Mouse (Mus musculus): Measurements from ENCODE around the gene Max.

Max gene

DNA sequence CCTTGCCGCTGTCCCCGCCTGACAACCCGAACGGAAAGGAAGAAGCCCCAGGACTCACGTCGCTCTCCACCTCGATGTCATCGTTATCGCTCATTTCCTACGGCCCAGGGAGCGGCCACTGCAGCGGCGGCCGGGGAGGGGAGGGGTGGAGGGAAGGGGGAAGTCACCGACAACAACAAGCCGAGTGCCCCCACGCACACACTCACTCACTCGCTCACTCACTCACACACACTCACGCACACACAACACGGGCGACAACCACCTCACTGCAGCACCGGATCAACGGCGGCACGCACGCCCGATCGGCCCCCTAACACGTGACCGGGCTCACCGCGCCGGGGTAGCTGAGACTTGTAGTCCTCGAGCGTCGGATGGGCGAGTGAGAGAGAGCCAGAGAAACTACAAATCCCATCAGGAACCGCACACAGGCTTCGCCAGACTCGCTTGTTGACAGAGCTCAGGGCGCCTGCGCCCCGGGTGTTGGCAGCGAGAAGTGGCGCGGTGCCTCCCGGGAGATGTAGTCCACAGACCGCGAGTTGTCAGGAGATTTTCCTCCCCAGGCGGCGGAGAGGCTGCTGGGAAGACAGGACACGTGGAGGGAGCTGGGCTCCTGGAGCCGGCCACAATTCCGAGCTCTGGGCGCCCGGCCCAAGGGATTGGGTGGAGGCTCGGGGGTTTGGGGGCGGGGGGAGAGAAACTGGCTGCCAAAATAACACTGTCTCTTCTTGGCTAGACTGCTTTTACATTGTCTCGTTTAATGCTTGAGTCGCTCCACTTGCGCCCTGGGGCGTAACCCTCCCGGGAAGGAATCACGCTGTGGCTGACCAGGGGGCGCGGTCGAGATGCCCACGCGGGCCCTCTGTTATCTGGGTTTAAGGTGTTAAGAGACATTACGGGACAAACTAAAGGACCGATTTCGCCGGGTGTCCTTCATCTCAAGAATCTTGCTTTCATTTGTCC lies at the start of gene Max:
TSS of gene Max (minus strand) at position 270 of the 960 bp plus-strand sequence.
- DNase-seq (ENCODE audit: low spot score): peak; percentile 98

DNA sequence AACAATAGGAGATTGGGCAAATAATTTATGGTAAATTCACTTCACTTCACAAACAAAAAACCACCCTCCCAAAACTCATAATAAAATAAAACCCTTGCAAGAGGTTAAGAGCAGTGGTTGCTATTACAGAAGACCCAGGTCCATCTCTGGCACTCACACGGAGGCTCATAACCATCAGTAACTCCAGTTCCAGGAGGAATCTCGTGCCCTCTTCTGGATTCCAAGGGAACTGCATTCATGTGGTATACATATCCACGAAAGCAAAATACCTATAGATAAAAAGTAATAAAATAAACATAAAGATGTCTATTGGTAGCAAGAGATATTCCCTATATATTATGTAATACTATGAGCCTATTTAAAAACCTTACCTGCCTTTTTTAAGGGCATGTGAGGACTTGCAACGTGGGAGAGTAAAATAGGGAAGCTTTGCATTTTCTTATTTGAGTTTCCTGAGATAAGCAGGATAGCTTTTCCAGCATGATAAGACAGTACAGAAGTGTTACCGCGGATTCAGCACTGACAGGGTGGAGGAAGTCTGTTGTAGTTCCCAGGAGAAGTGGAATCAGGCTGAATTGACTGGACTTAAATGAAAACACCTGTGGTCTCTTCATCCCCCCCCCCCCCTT lies 49.2 kb upstream of the Max start:
- no peak for DNase-seq (ENCODE audit: low spot score)

DNA sequence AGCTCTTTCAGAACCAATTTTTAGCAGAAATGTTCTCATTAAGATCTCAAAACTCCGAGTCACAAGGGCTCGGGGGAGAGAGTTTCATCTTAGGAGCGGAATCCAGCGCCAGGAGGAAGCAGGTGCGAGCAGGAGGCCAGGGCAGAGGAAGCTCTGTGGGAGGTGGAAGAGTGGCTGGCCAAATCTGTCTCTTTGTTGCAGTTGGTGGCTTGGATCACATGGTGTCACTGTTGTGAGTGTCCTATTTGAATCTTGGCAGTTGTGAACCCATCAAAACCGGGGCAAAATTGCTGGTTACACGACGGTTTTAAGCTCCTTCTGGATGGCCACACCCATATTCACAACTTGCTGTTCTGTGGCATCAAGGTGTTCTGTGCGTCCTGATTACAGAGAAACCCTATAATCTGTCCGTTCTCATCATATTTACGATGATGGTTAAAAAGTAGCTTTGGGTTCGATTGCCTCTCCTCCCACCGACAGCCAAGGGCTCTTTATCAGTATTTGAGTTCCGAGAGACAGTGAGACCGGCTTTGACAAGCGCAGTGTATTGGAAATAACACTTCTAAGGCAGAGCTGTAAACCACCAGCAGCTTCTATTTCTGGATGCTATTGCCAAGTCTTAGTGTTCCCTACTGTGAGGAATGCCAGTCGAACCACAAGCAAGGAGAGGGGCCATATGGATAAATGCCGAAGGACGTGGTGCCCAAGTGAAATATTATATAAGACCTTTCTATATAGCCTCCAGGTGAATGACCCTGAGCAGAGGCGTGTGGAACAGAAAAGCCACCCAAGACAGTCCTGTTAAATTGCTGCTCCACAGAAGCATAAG lies 47.4 kb upstream of the Max start:
- peak; percentile 15 for DNase-seq (ENCODE audit: low spot score)

DNA sequence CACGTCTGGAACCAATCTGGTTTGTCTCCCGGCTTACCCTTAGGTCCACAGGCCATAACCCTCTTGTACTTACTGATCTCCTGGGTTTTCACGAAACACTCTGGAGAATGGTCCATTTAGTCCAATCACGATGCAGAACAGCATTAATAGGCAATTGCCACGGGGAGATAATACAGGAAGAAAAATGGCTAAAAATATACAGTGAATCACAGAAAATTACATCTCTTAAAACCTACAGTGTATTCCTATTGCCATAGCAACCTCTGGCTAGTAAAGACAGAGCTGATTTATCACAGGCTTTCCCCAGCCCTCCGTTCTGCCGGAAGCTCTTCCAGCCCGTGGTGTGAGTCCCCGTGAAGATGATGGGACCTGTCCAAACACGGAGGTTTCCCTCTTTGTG lies 42.9 kb upstream of the Max start:
- no peak for DNase-seq (ENCODE audit: low spot score)

DNA sequence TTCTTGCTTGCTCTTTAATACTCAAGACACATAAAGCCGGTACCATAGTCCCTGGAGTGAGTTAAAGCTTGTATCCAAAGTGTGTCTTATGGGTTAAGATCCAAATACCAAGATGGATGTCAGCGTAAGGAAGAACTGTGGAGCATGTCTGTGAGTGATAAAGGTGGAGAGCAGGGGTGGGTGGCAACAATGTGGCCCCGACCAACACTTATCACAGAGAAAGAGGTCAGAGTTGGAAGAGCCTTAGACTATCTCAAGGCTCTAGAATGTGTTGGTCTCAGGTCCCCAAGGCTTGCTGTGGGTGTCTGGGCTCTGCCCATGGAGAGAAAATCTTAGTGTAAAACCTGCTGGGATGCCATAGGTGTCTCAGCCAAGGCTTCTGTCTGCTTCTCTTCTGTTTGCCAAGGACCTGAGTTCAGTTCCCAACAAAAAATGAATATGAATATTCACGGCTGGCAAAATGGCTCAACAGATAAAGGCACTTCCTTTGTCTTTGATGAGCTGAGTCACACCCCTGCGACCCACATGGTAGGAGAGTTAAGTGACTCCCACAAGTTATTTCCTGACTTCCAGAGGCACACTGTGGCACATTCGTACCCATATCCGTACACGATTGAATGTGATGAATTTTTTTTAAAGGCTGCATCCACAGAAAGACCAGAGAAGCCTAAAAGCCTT lies 40.7 kb upstream of the Max start:
- DNase-seq (ENCODE audit: low spot score): no peak

DNA sequence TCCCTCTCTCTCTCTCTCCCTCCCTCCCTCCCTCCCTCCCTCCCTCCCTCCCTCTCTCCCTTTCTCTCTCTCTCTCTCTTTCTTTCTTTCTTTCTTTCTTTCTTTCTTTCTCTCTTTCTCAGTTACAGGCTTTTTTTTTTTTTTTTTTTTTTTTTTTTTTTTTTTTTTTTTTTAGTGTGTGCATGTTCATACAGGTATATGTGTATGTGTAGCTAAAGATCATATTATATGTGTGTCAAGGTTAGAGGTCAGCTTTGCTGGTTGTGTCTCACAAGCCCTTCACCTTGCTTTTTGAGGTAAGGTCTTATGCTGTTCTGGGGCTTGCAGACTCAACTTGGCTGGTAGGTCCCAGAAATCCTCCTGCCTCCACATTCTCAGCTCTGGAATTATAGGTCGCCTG lies 39.3 kb upstream of the Max start:
- no peak for DNase-seq (ENCODE audit: low spot score)

DNA sequence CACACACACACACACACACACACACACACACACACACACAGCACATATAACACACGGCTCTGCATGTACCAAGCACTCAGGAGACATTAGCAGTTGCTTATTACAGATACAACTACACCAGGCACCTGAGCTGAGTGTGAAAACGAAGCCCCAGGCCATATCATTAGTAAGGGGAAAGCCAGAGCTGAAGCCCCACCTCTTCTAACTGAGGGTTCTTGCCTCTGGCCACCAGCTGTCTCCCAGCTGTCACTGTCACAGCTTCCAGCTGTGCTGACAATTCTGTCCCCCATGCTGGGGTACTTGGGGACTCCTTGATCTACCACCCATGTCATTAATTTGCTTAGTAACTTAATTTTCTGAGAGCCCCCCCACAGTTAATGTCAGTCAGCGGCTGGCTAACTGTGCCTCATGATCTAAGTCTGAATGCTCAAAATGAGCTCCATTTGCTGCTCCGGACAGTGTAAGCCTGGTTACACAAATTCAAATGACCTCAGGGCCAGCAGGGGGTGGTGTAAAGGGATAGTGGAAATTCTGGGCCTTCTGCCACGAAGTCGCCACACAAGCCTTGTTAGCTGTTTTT lies 38.8 kb upstream of the Max start:
- peak; percentile 26 for DNase-seq (ENCODE audit: low spot score)

DNA sequence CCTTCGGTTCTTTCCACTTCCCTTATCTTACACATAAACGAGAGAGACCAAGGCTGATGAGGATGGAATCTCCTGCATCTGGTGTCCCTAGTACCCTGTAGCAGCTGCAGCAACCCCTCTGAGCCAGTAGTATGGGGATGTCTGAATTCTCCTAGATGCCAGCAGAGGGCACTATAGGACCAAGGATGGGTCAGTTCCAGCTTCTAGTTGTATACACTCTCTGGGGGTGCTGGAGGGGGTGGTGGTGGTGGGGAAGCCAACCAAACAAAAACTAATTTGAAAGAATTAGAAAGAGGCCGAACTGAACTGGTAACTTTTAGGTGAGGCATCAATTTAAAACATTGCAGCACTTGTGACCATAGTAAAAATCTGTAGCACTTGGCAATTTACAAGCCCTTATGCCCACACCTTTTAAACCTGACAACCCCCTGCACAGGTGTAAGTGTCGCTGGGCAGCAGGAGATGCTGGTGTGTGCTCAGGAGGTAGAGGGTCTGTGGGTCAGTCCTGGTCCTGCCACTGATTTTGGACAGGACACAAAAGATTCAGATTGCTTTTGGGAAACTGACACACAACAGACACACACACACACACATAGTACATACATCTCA lies 38.2 kb upstream of the Max start:
- DNase-seq (ENCODE audit: low spot score): peak; percentile 21

DNA sequence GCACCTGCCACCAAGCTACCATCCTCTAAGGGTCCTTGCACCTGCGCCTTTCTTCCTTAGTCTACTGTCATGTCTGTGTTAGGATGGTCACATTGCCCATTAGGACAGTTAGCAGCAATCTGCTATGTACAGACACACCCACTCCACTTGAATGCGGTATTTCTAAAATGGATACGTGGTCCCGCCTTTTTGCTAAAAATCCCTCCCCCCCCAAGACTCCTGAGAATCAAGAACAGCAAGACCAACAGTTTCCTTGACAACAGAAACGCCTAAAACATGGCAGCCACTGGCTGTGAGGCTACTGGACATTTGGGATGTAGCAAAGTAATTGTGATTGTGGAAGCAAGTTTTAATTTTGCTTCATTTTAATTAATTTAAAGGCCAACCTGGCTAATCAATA lies 32.8 kb upstream of the Max start:
- no peak for DNase-seq (ENCODE audit: low spot score)

DNA sequence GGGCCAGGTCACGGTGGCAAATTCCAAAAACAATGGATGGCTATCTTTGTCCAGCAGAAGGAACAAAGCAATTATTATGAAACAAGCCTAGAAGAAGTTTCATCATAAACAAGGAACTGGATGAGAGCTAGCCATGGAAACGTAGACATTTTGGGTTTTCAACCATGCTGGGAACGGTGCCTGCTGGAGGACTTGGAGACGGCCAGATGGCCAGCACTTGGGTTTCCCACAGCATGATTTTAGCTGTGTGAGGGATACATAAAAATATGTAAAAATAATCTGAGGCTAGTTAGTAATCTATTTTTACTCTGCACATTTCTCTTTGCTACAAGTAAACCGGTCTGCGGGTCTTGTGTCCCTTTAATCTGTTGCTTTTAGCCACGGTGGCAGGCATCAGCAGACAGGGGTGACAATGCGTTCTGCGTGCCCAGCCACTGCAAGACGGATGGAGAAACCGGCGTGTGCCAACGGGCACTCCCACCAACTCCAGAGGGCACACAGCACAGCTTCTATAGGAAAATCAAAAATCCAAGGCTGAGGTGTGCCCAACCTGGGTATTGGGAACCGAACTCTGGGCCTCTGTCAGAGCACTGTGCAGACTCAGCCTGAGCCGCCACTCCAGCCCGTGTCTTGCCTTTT lies 31.0 kb upstream of the Max start:
- DNase-seq (ENCODE audit: low spot score): no peak

DNA sequence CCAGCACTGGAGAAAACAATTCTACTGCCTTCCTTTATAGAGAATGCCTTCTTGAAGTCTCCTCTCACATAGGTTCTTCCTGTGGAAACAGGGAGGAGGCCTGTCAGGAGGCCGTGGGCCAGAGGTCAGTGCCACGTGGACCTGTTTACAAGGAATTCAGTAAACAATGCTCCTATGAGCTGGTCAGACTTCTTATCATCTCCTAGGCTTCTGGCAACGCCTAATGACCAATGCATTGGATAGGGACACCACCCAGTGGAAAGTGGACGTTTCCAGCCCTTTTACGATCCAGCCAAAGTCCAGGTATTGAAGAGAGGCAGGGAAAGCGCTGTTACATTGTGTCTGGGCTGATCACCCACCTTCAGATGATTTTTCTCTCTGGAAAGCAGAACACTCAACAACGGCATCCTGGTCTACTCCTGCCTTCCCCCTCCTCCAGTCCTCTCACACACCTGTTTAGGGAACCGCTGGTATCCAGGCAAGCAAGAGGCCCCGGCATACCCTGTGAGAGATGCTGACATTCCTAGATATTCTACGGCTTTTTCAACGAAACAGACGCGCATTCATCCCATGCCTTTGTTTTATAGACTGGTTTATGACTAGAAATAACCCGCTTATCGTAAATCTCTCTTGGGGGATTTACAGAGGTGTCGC lies 20.9 kb upstream of the Max start:
- no peak for DNase-seq (ENCODE audit: low spot score)

DNA sequence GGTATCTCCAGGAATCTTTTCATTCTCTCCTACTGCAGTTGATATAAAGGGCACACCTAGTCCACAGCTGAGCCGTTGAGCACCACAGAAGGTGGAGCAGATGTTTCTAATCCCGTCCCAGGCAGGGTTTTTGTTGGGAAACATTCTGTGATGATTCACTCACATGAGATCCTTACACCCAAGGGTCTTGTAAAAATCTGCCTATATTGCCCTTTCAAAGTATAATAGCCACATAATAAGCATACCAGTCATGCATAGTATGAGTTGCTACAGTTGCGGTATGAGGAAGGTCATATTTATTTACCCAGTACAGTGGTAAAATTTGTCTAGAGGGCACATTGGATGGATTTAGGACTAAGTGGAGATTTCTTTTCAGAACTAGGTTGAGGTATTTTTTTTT lies 17.5 kb upstream of the Max start:
- no peak for DNase-seq (ENCODE audit: low spot score)

DNA sequence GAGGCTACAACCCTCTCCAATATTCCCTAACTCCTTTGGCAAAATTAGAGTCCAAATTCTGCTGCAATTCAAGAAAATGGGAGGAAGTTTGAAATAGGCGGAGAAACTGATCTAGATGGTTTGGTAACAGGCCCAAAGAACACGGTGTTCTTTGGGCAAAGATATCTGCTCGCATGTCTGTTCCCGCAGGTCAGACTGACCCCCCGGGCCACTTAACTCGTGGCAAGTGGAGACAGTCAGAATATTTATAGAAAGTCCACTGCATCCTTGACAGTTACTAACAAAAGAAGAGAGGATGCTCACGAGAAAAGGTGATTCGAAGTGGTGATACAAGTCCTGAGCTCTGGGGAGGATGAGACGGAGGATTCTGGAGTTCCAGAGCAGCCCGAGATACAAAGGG lies 10.7 kb upstream of the Max start:
- peak; percentile 54 for DNase-seq (ENCODE audit: low spot score)

DNA sequence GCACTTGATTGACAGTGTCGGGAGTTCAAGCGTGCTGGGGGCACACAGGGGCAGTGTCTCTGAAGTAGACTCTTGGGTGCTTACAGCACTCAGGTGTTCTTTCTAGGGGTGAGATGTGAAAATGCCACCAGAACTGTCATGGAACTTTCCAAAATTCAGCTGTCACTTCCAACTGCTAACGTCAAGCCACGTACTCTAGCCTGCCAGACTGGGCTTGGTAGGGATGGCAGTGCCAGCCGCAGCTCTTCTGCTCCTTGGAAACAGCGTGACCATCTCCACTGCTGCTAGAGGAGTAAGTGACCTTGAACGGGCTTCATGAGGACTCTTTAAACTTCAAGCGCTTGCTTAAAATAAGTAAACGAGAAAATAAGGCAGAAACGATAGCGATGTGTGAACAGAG lies 10.2 kb upstream of the Max start:
- no peak for DNase-seq (ENCODE audit: low spot score)

DNA sequence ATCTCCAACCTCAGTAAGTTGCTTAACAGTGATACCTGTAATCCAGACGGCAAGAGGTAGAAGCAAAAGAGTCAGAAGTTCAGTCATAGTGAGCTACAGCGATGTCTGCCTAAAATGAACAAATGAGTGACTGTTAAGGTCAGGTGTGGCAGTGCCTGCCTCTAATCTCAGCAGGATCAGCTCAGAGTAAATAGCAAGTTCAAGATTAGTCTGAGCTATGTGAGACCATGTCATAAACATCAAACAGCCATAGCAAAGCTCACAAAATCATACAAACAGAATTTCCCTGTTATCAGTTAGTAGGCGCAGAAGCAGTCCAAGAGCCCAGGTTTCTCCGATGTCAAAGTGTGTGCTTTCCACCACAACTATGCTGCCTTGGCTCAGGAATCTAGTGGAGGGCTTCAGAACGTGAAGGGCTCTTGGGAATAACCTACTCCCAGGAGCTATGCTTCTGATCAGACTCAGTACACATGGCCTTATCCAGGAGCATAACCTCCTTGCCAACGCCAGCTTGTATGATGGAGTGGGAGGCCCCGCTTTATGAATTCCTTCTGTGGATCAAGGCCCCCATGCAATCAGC lies 9.7 kb upstream of the Max start:
- no peak for DNase-seq (ENCODE audit: low spot score)

DNA sequence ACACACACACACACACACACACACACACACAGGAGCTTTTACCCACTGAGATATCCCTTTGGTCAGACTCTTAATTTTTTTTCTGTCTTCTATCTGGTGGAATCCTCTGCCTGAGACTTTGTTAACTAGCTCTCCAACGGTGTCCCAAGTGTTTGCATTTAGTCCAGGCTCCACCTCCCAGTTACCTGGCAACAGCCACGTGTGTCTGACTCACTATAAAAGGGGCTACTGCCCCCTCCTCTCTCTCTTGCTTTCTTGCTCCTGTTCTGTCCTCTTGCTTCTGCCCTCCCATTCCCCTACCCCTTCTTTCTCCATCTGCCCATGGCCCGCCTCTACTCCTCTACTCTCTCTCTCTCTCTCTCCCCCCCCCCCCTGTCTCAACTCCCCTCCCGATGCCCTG lies 3.9 kb upstream of the Max start:
- no peak for DNase-seq (ENCODE audit: low spot score)

DNA sequence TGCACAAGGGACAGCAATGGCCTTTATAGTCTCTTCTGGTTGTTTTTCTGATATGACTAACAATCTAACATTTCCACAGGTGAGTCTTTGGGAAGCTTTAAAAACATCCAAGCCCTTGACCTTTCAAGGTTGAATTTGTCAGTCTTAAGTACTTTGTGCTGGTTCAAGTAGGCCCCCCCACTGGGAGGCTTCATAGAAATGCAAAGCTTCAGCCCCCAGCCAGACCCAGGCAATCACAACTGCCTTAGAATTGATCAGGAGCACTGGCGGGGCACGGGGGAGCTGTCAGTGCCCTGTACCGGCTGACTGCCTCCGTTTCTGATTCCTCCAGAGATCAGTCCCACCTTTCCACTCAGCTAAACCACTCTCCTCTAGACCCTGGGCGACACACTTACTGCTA lies 3.1 kb upstream of the Max start:
- DNase-seq (ENCODE audit: low spot score): no peak

DNA sequence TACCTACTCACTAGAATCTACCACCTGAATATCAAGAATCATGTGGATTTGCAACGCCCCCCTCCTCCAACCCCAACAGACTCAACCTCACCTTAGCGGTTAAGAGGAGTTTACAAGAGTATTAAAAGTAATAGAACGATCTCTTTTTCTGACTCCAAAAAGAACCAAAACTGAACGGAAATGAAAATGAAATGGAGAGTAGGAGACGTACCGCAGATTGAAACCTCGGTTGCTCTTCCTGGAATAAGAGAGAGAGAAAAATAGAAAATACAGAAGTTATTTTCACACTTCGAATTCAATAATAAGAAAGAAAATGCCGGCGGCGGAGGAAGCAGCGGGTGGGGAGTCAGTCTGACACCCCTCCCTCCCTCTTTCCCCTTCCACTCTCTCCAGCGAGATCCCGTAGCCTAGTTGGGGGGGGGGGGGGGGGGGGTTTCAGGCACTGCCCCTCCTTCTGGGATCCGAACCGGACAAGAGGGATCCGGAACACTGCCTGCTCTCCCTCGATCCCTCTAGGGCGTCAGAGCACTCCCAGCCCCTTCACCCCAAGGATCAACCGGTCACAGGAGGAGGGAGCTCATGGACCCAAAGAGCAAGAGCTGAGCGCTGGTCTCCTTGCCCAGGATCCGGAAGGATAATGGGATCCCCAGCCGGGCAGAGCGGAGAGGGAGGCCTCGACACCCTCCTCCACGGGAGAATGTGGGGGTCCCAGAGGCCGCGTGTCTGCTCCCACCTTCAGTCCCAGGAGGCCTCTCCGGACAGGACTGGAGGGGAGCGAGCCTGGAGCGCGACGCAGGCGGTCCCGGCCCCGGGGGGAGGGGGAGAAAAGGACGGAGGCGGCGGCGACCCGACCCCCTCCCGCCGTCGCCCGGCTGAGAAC lies 709 bp downstream of the Max start:
- peak; percentile 52 for DNase-seq (ENCODE audit: low spot score)

DNA sequence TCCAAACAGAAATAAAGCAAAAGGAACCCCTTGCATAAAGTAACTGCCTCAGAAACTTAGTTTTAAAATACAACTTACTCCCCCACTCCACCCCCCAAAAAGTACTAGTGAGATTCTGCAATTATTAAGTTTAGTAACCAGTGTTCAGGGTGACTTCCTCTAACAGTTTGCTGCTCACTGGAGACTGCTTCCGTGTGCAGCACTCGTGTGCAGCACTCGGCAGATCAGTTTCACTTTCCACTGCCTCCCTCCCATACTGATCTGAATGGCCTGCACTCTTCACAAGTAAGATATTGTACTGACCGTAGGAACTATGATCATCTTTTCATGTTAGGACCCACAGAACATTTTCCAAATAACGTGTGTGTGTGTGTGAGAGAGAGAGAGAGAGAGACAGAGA lies 4.3 kb downstream of the Max start:
- no peak for DNase-seq (ENCODE audit: low spot score)

Measured in ovary, postnatal 36 days (tissue).